Mouse (Mus musculus) R1 (cell line): ENCODE measurements at regions not wholly inside any gene's neighbourhood (a gene's known extent, or its start where the extent isn't known, plus 50 kb on each side); places are given as distances from the start of the nearest gene placed in this dataset.
"Not testable (repeated sequence)": the region's sequence is repeated elsewhere in the genome, so short reads cannot be mapped to it uniquely, and the experiment has no call there.

Experiments used
- DNase-seq: peaks from one replicate; pipeline ENCODE4 v3.0.0-alpha.2; 2018; ENCODE audit warnings: low read depth, low spot score

GRCm38 (mm10) chr8:55347851-55348250 lies 393.2 kb downstream of the Gpm6a start:
- DNase-seq = not testable (repeated sequence)

DNA sequence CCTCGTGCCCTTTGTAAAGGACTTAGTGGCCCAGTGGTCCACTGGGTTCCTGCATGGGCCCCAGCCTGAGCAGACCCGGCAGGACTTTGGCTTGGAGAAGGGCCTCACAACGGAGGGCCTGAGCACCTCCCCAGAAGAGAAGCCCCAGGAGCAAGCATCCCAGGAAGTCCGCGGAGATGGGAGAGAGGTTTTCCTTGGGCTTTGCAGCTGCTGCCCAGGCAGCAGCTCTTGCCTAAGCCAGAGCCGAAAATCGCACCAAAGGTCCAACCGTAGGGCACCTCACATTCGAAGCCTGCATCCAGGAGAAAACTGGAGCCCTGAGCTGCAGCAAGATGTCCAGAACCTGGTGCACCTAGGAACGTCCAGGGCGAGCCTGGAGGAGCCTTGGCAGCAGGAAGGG lies 405.2 kb downstream of the Gpm6a start:
- not testable (repeated sequence) for DNase-seq

DNA sequence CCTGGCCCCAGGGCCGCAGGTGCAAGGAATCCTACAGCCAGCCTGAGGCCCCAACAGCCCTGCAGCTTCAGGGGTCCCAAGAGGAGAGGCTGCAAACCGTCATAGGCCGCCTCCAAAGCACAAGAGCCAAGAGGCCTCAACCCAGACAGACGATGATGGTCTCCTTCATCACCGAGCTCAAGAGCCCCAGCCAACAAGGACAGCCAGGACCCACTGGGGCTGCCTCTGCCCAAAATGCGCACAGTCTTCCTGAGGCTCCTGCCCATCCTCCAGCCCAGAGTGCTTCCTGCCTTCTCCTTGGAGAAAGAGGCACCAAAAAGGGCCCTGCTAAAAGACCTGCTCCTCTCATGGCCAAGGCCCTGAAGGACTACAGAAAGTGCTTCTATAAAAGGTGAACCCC lies 412.8 kb downstream of the Gpm6a start:
- DNase-seq = not testable (repeated sequence)

- no peak for DNase-seq
Observed at GRCm38 (mm10) chr8:55397046-55397445, 442.4 kb downstream of the Gpm6a start.

DNA sequence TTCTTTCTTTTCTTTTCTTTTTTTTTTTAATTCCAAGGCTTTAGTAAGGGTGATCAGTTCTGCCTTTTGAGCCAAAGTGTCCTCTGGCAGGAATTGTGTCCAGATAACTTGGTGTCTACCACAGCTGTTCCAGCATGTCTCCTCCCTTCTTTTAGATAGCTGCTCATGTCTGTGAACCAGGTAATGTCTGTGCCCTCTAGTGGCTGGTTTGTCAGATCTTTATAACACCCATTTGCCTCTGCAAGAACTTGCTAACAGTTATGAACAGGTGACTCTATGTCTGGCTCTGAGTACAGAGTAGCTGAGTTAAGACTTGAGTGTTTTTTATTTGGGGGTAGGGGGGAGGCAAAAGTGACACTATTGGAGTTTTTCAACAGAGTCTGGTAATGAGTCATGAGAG lies 443.7 kb downstream of the Gpm6a start:
- peak; percentile 35 for DNase-seq

DNA sequence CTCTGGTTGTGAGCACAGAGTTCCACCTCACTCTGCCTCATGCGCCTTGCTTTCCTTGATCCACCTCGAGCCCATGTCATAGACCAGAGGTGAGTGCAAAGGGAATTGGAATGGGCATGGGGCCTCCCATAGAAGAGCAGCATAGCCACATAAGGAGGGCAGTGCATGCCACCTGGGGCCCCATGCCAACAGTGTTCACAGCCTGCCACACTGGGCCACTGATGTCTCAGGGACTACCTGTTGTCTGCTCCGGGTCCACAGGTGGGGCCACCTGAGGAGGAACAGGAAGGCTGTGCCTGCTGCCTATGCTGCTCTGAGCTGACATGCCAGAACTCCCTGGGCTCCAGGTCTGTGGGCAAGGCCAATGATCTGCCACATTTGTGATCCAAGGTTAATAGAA lies 445.8 kb downstream of the Gpm6a start:
- no peak for DNase-seq

GRCm38 (mm10) chr8:55406903-55407302 lies 452.3 kb downstream of the Gpm6a start:
- not testable (repeated sequence) for DNase-seq
